ENCODE assay signal across 12 mouse cellular contexts in genomic region chr11:93373697-93374354, GRCm38 (mm10).
"Had no signal": no experiment of that assay in that cellular context is flagged by ENCODE, and none has a peak within 500 bp of the region (broad histone marks: within the 10 kb centered on the region; RNA-seq: fewer than 3 reads in every experiment).

No protein-coding gene starts in this region.

- H3K4me2 ChIP-seq: limb, embryonic 15.5 days; liver, embryonic 12.5 days; lung, embryonic 15.5 days; midbrain, embryonic 12.5 days had no signal

- H3K9me3 ChIP-seq: limb, embryonic 15.5 days; liver, embryonic 12.5 days; lung, embryonic 15.5 days; midbrain, embryonic 12.5 days had no signal

- H3K4me3 ChIP-seq: limb, embryonic 15.5 days; liver, embryonic 12.5 days; lung, embryonic 15.5 days; midbrain, embryonic 12.5 days had no signal

- ATAC-seq: intestine, postnatal 0 days; liver, embryonic 12.5 days; midbrain, embryonic 16.5 days had no signal

- H3K36me3 ChIP-seq: limb, embryonic 15.5 days; liver, embryonic 12.5 days; lung, embryonic 15.5 days; midbrain, embryonic 12.5 days had no signal

- H3K9ac ChIP-seq: limb, embryonic 15.5 days; liver, embryonic 12.5 days; lung, embryonic 15.5 days; midbrain, embryonic 12.5 days had no signal

- H3K27me3 ChIP-seq: limb, embryonic 15.5 days; liver, embryonic 12.5 days; lung, embryonic 15.5 days; midbrain, embryonic 12.5 days had no signal

- H3K27ac ChIP-seq: limb, embryonic 15.5 days; liver, embryonic 12.5 days; lung, embryonic 15.5 days; midbrain, embryonic 12.5 days had no signal

- DNase-seq: kidney, adult 8-10 months; kidney, postnatal 25 days; right cerebral cortex, postnatal 4 days; spleen, adult 18-20 months; thymus, adult 2 months; thymus, postnatal 25 days had no signal

- H3K4me1 ChIP-seq: limb, embryonic 15.5 days; liver, embryonic 12.5 days; lung, embryonic 15.5 days; midbrain, embryonic 12.5 days had no signal
